Mouse (Mus musculus): Measurements from ENCODE around the gene Utp18. TPM values are rescaled to one million over a fixed set of nuclear protein-coding genes. Genes with fewer than 3 reads are reported as not detected.

Utp18 gene
- total RNA-seq, 1 experiment from 2014 or later, result 24.2 TPM

- DNase-seq, result no peak
Measured at GRCm38 (mm10) chr11:93829327-93829679, 56.3 kb downstream of the Utp18 start.

GRCm38 (mm10) chr11:93828619-93829326, 56.8 kb downstream of the Utp18 start:
- DNase-seq, result no peak

DNA sequence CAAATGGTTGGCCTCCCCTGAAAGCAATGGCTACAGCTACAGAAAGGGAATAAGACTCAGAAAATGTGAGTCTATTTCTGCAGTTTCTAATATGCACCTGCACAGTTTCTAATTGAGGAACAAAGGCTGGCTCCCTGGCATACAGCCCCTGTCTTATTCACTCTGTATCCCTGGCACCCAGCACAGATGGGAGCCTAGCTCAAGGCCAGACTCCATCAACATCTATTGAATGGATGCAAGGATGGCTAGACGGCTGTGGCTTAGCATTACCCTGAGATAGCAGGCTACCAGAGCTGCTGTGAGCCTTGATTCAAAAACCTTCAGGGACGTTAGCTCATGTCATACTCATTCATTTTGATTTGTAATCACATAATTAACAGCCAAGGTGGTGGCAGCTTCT, 63.3 kb downstream of the Utp18 start:
- no peak for DNase-seq

DNA sequence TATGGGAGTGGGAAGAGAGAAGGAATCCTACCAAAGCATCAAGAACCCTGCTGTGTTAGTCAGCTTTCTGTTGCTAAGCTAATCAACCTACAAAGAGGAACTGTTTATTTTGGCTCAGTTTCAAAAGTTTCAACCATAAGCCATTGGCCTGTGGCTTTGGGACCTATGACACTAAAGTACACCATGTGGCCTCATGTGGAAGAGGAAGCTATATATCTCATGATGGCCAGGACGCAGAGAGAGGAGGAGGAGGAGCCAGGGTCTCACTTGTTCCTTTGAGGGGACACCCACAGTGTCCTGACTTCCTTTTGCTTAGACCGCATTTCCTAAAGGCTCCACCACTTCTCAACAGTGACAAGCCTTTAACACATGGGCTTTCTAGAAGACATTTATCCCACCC, 64.0 kb downstream of the Utp18 start:
- no peak for DNase-seq

- no peak for DNase-seq
Measured at GRCm38 (mm10) chr11:93817966-93818738, 67.4 kb downstream of the Utp18 start.

GRCm38 (mm10) chr11:93812955-93813354, 72.6 kb downstream of the Utp18 start:
- no peak for DNase-seq

- DNase-seq, result peak; percentile 35
Measured at GRCm38 (mm10) chr11:93812125-93812868, 73.3 kb downstream of the Utp18 start.

Other genes starting within 250 kb of the Utp18 start
- gene Mbtd1, start 86 bp upstream of the Utp18 start, total RNA-seq (2021), result 30.2 and 38.1 TPM in 2 replicates
- 405 and 487 TPM in 2 replicates for gene Nme2, start 70.5 kb upstream of the Utp18 start, total RNA-seq (2021)
- 63.2 and 91.2 TPM in 2 replicates for gene Gm20390, start 82.5 kb upstream of the Utp18 start, total RNA-seq (2021)
- gene Nme1, start 82.8 kb upstream of the Utp18 start, total RNA-seq (2021), result 21.4 and 34.2 TPM in 2 replicates
- gene Spag9, start 110.3 kb upstream of the Utp18 start, total RNA-seq (2021), result 98.6 and 120 TPM in 2 replicates

Data from adrenal gland, postnatal 25 days (tissue).